ENCODE assay signal across 9 mouse cellular contexts in the genomic region with DNA sequence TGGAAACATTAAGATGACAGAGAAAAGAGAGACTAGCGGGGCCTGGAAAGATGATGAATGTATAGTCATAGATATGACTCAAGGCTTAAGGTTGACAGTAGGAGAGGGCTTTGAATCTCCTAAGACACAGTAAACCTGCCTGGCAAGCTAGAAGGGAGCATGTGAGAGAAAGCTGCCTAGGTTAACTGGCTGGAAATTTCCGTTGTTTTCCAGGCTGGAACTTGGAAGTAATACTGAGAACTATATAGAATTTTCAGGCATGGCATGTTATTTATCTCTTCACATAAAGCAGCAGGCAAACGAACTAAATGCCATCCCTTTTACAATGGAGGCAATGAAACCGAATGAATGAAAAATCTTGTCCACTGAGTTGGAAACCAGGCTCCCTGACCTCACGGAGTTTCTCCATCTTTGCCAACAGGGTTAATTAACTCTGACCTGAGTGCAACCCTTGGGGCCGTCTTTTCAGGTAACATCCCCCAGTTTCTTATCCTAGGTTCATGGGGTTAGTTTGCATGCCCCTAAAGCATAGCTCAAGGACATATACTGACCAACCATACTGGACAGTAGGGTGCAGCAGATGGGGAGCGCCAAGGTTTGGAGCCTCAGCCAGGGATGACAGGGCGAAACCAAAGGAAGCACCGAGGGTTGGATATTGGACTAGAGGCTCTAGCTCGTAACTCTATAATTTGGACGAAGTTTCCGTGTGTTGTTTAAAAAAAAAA. TPM values are rescaled to one million over a fixed set of nuclear protein-coding genes. Genes with fewer than 3 reads are reported as not detected.
A peak's percentile ranks its signal among the peaks of the same experiment; 100 is the strongest.
DNase-seq lines count a peak whose midpoint lies in the region; ATAC-seq and TF ChIP-seq lines count a peak whose summit lies in the region.
"Had no signal": no experiment of that assay in that cellular context is flagged by ENCODE, and none has a peak within 500 bp of the region (broad histone marks: within the 10 kb centered on the region; RNA-seq: fewer than 3 reads in every experiment).

No protein-coding gene starts in this region.

- no peak for TF ChIP-seq CTCF in embryonic fibroblast, embryonic 13.5 days (IDR thresholded peaks at IDR 0.05; ENCODE audit: borderline replicate concordance, insufficient read depth, low read length)
- TF ChIP-seq CTCF in intestine, postnatal 0 days (IDR thresholded peaks at IDR 0.05; ENCODE audit: low read depth), result no peak

- H3K9ac ChIP-seq in lung, embryonic 15.5 days, result peak overlapping the region; percentile 91
- no peak overlapping the region for H3K9ac ChIP-seq in intestine, postnatal 0 days (ENCODE audit: low read depth, low read length)
- no peak overlapping the region; the same call in 1 of the 2 replicates for H3K9ac ChIP-seq in neural tube, embryonic 14.5 days (replicated peaks; ENCODE audit: low read depth, low read length)

- peaks cover 6% of the 10 kb centered on the region; the same call in 1 of the 2 replicates for H3K36me3 ChIP-seq in lung, embryonic 15.5 days
- peaks cover 6% of the 10 kb centered on the region; the same call in 1 of the 2 replicates for H3K36me3 ChIP-seq in intestine, postnatal 0 days (ENCODE audit: control insufficient read depth, insufficient read depth)
- no peaks in the 10 kb centered on the region for H3K36me3 ChIP-seq in neural tube, embryonic 14.5 days (ENCODE audit: control insufficient read depth, insufficient read depth, low read length)

- H3K4me1 ChIP-seq in lung, embryonic 15.5 days, result peaks cover 35% of the 10 kb centered on the region
- peaks cover 8% of the 10 kb centered on the region; the same call in 1 of the 2 replicates for H3K4me1 ChIP-seq in embryonic fibroblast, embryonic 13.5 days (ENCODE audit: control insufficient read depth, insufficient read depth, low read length)
- H3K4me1 ChIP-seq in intestine, postnatal 0 days (replicated peaks; ENCODE audit: control insufficient read depth, insufficient read depth, low read length), result peaks cover 18% of the 10 kb centered on the region
- peaks cover 6% of the 10 kb centered on the region; the same call in 1 of the 2 replicates for H3K4me1 ChIP-seq in neural tube, embryonic 14.5 days (ENCODE audit: control insufficient read depth, insufficient read depth, low read length)

- H3K27ac ChIP-seq in lung, embryonic 15.5 days, result 0 out of 2 replicates have a peak overlapping the region, but pooled peaks have one; percentile 99
- H3K27ac ChIP-seq in embryonic fibroblast, embryonic 13.5 days (ENCODE audit: insufficient read depth, low read length), result peak overlapping the region; percentile 95
- no peak overlapping the region for H3K27ac ChIP-seq in intestine, postnatal 0 days (ENCODE audit: low read depth, low read length)
- H3K27ac ChIP-seq in neural tube, embryonic 14.5 days (ENCODE audit: low read depth, low read length), result no peak overlapping the region

- peak overlapping the region; percentile 75 for H3K4me3 ChIP-seq in lung, embryonic 15.5 days
- no peak overlapping the region for H3K4me3 ChIP-seq in embryonic fibroblast, embryonic 13.5 days (ENCODE audit: insufficient read depth, low read length)
- H3K4me3 ChIP-seq in intestine, postnatal 0 days (ENCODE audit: low read depth, low read length), result peak overlapping the region; percentile 89; the same call in 1 of the 2 replicates
- H3K4me3 ChIP-seq in neural tube, embryonic 14.5 days (ENCODE audit: low read depth, low read length), result peak overlapping the region; percentile 79

- peak overlapping the region; percentile 84 for H3K4me2 ChIP-seq in lung, embryonic 15.5 days
- H3K4me2 ChIP-seq in intestine, postnatal 0 days (replicated peaks; ENCODE audit: low read depth), result peak overlapping the region; percentile 96; the same call in 1 of the 2 replicates
- H3K4me2 ChIP-seq in neural tube, embryonic 14.5 days (ENCODE audit: low read depth, low read length), result peak overlapping the region; percentile 94

- TF ChIP-seq POLR2A in embryonic fibroblast, embryonic 13.5 days (IDR thresholded peaks at IDR 0.05; ENCODE audit: low read depth, low read length), result 0 out of 2 replicates have a peak, but pooled peaks have one; percentile 12

- no peak for ATAC-seq in lung, embryonic 15.5 days (ENCODE audit: borderline replicate concordance, extremely low read depth, low FRiP score, low TSS enrichment)
- no peak for ATAC-seq in intestine, postnatal 0 days
- no peak for ATAC-seq in neural tube, embryonic 14.5 days (ENCODE audit: low read depth)

- no peaks in the 10 kb centered on the region for H3K27me3 ChIP-seq in lung, embryonic 15.5 days
- no peaks in the 10 kb centered on the region for H3K27me3 ChIP-seq in intestine, postnatal 0 days (replicated peaks; ENCODE audit: control insufficient read depth, insufficient read depth, low read length)
- no peaks in the 10 kb centered on the region for H3K27me3 ChIP-seq in neural tube, embryonic 14.5 days (ENCODE audit: control insufficient read depth, insufficient read depth, low read length)

- DNase-seq in lung, postnatal 25 days (ENCODE audit: low spot score), result no peak
- no peak for DNase-seq in urinary bladder, postnatal 4 days (ENCODE audit: low spot score in 2 of 2)
- no peak for DNase-seq in adipocyte (ENCODE audit: low spot score)
- DNase-seq in kidney, postnatal 10 days, result no peak

- WGBS in lung, embryonic 15.5 days, result 36% methylated on average over 12 of the region's 12 CpGs
- WGBS in intestine, postnatal 0 days, result 43% methylated on average over 12 of the region's 12 CpGs
- 34% methylated on average over 12 of the region's 12 CpGs for WGBS in neural tube, embryonic 14.5 days

- H3K9me3 ChIP-seq in lung, embryonic 15.5 days, result no peaks in the 10 kb centered on the region
- no peaks in the 10 kb centered on the region for H3K9me3 ChIP-seq in intestine, postnatal 0 days (ENCODE audit: control insufficient read depth)
- no peaks in the 10 kb centered on the region for H3K9me3 ChIP-seq in neural tube, embryonic 14.5 days (ENCODE audit: control insufficient read depth, low read length)

RNA-seq across cellular contexts. Expression of gene Zyx, which starts 1.0 kb away (rescaled TPM):
- 161 and 167 TPM in 2 replicates for polyA plus RNA-seq in lung, embryonic 15.5 days (2015; fragmentation: Nextera tagmentation; extraction: Ambion mirVana)
- 250 and 305 TPM in 2 replicates for polyA plus RNA-seq in embryonic fibroblast, embryonic 13.5 days (2011; ENCODE audit: insufficient read length, low read depth, missing spikeins)
- polyA plus RNA-seq in intestine, postnatal 0 days (2015; fragmentation: Nextera tagmentation; extraction: Ambion mirVana), result 50.9 and 54.8 TPM in 2 replicates
- 52.7 and 62.4 TPM in 2 replicates for polyA plus RNA-seq in neural tube, embryonic 14.5 days (2014; fragmentation: Nextera tagmentation; extraction: Ambion mirVana)

RNA-seq across cellular contexts. Expression of gene Fam131b, which starts 24.0 kb away (rescaled TPM):
- 0.06 and 0.14 TPM in 2 replicates for polyA plus RNA-seq in lung, embryonic 15.5 days (2015; fragmentation: Nextera tagmentation; extraction: Ambion mirVana)
- polyA plus RNA-seq in embryonic fibroblast, embryonic 13.5 days (2011; ENCODE audit: insufficient read length, low read depth, missing spikeins), result 5.7 and 6.7 TPM in 2 replicates
- polyA plus RNA-seq in intestine, postnatal 0 days (2015; fragmentation: Nextera tagmentation; extraction: Ambion mirVana), result 0.05 and 0.12 TPM in 2 replicates
- 6.9 and 7.1 TPM in 2 replicates for polyA plus RNA-seq in neural tube, embryonic 14.5 days (2014; fragmentation: Nextera tagmentation; extraction: Ambion mirVana)

RNA-seq across cellular contexts. Expression of gene Epha1, which starts 24.6 kb away (rescaled TPM):
- 14.2 and 16.9 TPM in 2 replicates for polyA plus RNA-seq in lung, embryonic 15.5 days (2015; fragmentation: Nextera tagmentation; extraction: Ambion mirVana)
- 2.1 and 5.2 TPM in 2 replicates for polyA plus RNA-seq in embryonic fibroblast, embryonic 13.5 days (2011; ENCODE audit: insufficient read length, low read depth, missing spikeins)
- polyA plus RNA-seq in intestine, postnatal 0 days (2015; fragmentation: Nextera tagmentation; extraction: Ambion mirVana), result 13.3 and 13.7 TPM in 2 replicates
- 0.15 and 0.33 TPM in 2 replicates for polyA plus RNA-seq in neural tube, embryonic 14.5 days (2014; fragmentation: Nextera tagmentation; extraction: Ambion mirVana)

RNA-seq across cellular contexts. Expression of gene Tas2r143, which starts 51.6 kb away (rescaled TPM):
- not detected in 2 replicates for polyA plus RNA-seq in lung, embryonic 15.5 days (2015; fragmentation: Nextera tagmentation; extraction: Ambion mirVana)
- not detected in 2 replicates for polyA plus RNA-seq in embryonic fibroblast, embryonic 13.5 days (2011; ENCODE audit: insufficient read length, low read depth, missing spikeins)
- not detected in 2 replicates for polyA plus RNA-seq in intestine, postnatal 0 days (2015; fragmentation: Nextera tagmentation; extraction: Ambion mirVana)
- not detected in 2 replicates for polyA plus RNA-seq in neural tube, embryonic 14.5 days (2014; fragmentation: Nextera tagmentation; extraction: Ambion mirVana)
- polyA plus RNA-seq: small intestine, adult 2 months had no signal

RNA-seq across cellular contexts. Expression of gene Tas2r135, which starts 56.8 kb away (rescaled TPM):
- not detected in 2 replicates for polyA plus RNA-seq in lung, embryonic 15.5 days (2015; fragmentation: Nextera tagmentation; extraction: Ambion mirVana)
- polyA plus RNA-seq in embryonic fibroblast, embryonic 13.5 days (2011; ENCODE audit: insufficient read length, low read depth, missing spikeins), result not detected in 2 replicates
- polyA plus RNA-seq in intestine, postnatal 0 days (2015; fragmentation: Nextera tagmentation; extraction: Ambion mirVana), result not detected in 2 replicates
- polyA plus RNA-seq in neural tube, embryonic 14.5 days (2014; fragmentation: Nextera tagmentation; extraction: Ambion mirVana), result not detected in 2 replicates
- polyA plus RNA-seq: small intestine, adult 2 months had no signal

Comparison
In these comparisons a context has a peak if more than half of its experiments do, and no peak if none do; other contexts are left out.
1. H3K27ac ChIP-seq: peak in lung, embryonic 15.5 days (single experiment) and embryonic fibroblast, embryonic 13.5 days (single experiment); none in intestine, postnatal 0 days (single experiment) and neural tube, embryonic 14.5 days (single experiment).
2. Peak in every context shown above with its lines, with median percentiles within 50 percentile points of each other: H3K4me2 ChIP-seq.